Mouse (Mus musculus): ENCODE measurements around the gene Atrnl1.

Atrnl1 gene

DNA sequence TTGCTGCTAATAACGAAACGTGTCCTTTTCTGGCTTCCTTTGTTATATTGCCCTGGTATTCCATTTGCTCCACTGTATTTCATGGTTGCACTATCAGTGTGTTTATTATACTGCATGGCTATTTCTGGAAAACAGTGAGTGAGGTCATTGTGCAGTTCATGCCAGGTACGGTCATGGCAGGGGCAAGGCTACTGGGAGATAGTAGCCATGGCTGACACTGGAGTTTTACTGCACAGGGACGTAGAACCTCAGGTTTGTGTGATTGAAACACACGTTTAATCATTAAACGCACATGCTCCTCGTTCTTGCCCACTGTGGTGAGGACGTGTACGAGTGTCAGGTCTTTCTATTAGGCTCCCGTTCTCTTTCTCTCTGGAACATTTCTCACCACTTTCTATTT lies 314.8 kb downstream of the Atrnl1 start:
- no peak for DNase-seq (ENCODE audit: low read depth)

DNA sequence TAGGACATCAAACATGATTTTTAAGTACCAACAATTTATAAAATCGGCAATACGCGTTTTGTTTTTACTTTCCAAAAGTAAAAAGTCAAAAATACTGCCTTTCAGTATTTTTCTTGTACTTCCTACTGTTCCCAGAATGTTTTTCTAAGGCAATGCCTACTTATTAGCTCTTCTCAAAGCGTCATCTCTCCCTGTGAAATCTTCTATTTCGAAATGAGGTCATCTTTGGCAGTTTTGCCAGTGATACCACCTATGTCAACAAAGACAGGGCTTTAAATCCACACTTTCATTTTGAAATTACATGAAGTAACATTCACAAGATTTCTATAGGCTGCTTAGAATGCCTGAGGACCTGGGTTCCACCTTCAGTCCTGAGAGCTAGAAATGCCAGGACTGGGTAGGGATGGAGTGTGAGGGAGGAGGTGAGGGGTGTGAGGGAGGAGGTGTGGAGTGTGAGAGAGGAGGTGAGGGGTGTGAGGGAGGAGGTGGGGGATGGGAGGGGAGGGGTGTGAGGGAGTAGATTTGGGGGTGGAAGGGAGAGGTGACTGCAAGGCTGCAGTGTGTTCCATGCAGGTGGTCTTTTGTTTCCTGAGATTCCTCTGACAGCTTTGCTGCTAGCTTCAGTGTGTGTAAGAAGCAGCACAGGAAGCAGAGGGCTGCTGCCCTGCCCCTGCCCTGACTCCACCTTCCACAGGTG lies 315.5 kb downstream of the Atrnl1 start:
- no peak for DNase-seq (ENCODE audit: low read depth)

DNA sequence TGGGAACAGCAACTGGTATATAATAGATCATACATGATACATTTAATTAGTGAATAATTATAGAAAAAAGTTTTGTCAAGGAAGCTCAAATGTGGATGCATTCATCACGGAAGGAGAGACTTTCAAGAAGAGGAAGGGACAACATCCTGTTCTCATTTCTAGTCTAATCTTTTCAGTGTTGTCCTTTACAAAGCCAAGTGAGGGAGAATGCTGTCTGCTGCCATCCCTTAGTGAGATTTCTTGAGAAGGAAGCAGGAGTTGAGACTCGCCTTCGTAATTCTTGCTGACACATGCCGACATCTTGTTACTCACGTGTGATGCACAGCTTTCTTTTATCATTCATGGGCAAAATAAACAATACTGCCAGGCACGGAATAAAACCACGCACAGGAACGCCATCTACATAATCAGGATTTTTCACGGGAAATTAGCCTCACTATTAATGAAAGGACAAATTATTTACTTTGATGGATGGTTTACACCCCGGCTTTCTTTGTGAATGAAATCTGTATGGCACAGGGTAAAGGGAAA lies 316.2 kb downstream of the Atrnl1 start:
- DNase-seq (ENCODE audit: low read depth): no peak

DNA sequence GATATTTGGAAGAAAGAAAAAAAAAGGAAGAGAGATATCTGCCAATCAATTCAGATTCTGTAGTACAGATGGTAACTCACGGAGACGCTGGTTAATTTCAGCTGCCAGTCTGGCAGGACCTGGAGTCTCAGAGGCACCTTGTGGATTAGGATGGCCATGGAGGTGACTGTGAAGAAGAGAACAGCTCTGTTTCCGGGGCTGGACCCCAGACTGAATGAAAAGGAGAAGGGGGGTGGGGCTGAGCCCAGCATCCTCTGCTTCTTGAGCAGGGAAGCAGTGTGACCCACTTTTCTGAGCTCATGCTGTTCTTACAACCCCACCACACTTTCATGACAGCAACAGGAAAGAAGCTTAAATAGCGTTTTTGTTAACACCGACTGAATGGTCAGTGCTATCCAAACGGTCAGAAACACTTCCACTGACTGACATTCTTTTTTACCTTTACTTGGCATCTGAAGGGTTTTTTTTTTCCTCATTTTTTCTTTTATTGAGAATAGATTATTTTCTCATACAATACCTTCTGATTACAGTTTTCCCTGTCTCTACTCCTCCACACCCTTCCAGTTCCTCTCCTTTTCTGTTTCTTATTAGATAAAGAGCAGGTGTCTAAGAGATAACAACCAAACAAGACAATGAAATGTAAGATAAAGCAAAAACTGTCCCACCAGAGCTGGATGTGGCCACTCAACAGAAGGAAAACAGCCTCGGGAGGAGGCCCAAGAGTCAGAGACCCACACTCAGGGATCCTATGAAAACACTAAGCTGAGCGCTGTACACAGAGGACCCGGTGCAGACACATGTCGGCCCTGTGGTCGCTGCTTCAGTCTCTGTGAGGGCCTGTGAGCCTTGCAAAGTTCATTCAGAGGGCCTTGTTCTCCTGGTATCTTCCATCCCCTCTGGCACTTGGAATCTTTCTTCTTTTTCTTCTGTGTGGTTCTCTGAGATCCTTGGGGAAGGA lies 317.0 kb downstream of the Atrnl1 start:
- DNase-seq (ENCODE audit: low read depth): no peak

DNA sequence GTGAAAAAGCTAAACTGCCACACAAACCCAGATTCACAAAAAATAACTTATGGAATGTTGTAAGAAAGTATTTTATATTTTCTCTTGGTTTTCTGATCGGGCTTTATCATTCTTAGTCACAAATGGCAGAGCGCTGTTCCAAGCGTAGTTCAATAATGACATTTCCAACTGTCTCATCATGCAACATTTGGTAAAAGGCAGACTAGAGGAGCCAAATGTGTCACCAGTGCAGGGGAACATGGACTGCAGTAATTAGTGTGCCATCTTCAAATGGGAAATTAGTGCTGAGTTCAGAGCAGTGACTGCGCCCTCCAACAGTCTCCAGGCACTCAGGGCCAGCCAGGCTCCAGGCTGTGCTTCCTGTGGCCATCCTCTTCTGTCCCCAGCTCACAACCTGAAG lies 320.8 kb downstream of the Atrnl1 start:
- DNase-seq (ENCODE audit: low read depth): no peak

DNA sequence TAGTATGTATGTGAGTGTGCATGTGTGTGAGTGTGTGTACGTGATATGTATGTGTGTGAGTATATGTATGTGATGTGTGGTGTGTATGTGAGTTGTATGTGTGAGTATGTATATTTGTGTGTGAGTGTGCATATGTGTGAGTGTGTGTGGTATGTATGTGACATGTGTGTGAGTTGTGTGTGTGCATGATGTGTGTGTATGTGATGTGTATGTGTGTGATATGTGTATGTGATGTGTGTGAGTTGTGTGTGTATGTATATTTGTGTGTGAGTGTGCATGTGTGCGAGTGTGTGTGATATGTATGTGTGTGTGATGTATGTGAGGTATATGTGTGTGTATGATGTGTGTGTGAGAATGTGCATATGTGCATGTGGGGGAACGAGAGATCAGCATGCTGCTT lies 326.0 kb downstream of the Atrnl1 start:
- DNase-seq (ENCODE audit: low read depth): no peak

DNA sequence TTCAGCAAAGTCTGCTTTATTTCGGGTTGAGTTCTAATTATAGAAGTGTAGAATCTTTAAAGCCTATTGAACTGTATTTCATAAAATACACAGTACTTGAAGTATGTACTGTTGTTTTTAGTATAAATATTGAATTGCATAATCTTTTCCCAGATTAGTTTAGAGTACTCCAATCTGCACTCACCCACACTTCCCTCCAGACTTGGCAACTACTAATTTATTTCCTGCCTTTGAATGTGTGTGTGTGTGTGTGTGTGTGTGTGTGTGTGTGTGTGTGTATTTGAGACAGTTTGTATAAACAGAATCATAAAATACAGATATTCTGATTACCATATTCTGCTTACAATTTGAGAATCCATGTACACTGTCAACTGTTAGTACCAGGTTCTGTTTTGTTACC lies 328.3 kb downstream of the Atrnl1 start:
- no peak for DNase-seq (ENCODE audit: low read depth)

DNA sequence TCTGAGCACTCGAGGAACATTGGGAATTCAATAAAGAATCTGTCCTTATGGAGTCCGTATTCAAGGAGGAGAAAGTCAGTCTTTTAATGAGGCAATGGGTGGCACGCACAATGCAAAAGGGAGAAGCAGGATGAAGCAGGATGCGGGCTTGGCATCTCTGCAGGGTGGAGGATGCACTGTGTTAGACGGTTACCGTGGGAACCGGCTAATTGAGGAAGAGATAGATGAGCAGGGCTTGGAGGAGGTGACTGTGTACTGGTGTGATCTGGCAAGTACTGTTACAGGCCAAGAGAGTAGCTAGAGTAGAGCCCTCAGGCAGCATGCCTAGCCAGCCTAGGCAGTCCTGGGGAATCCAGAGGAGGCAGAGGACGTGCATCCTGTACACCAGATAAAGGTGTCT lies 330.7 kb downstream of the Atrnl1 start:
- DNase-seq (ENCODE audit: low read depth): no peak

DNA sequence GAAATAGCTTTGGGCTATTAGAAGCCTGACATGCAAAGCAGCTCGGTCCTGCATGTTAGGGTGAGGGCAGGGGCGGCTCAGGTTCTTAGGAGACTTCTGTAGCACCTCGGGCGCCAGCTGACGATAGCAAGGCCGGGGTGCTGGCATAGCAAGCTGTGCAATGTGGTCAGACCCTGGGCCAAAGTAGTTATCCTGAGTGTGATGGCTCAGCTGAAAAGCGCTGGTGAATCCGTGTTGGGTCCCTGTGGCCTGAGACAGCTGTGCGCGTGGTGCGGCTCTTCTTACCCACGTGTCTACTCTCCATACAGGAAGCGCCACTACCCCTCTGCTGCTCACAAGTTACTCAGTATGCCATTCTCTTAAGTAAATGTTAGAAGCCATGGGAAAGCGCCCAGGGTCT lies 331.4 kb downstream of the Atrnl1 start:
- no peak for DNase-seq (ENCODE audit: low read depth)

DNA sequence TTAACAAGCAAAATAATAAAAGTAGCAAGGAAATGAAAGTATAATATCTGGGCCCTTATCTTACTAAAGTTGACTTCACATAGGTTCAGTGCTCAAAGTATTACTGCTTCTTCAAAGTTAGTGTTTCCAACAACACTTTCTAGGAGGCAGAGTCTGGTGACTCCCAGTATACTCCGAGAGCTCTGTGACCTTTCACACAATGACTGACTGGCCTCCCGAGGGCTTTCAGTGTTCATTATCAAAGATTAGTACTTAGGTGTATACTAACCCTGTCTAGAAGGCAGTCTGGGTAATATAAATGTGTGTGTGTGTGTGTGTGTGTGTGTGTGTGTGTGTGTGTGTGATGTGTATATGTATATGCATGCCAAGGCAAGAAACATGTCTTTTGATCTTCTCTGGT lies 332.5 kb downstream of the Atrnl1 start:
- no peak for DNase-seq (ENCODE audit: low read depth)

DNA sequence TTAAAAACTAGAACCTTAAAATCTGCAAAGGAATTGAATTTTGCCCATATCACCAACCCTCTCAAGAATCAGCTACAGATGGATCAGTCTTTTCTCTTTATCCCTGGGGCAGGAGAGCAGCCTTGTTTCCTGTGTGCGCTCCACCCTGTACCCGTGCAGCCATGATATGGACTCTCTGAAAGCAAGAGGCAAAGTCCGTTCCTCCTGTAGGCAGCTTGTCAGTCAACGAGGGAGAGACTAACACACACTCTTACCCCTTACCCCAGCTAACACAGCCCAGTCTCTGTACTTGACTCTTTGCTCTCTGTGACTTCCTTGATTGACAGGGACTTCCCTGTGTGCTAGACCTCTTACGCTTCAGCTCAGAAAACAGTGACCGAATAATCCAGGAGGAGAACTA lies 333.8 kb downstream of the Atrnl1 start:
- DNase-seq (ENCODE audit: low read depth): no peak

DNA sequence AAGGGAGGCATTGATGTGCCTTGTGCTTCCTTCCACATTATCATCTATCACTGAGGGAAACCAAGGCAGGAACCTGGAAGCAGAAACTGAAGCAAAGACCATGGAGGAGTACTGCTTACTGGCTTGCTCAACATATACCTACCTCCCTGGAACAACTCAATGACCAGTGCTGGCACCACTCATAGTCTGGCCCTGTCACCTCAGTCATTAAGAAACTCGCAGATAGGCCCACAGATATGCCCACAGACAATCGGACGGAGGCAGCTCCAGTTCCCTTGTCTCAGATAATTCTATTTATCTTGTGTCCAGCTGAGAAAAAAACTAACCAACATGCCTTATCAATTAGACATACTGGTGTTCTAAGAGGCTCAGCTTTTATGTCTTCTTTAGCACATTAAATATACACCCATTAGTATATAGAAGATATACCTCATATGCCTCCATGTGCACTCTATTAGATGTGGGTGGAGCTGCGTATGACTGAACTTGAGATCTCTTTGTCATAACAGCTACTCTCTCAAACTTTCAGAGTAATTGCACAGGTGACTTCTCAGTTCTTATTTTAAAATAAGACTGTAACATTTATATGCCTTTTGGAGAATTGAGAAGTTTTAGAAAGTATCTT lies 334.9 kb downstream of the Atrnl1 start:
- no peak for DNase-seq (ENCODE audit: low read depth)

DNA sequence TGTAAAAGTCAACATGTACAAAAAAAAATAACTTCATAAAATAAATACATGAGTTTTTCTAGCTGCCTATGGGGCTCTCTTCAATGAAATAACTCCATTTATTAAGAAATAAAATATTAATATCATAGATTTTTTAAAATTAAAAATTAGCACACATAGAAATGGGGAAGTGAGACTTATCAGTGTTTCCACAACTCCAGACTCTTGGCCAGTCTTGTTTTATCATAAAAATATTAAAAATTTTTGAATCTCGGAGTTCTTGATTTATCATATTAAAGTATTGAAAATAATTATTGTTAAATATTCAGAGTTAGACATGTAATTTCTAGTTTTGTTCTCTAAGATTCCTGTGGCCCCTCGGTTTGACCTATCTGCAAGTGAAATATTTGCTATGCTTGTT lies 337.7 kb downstream of the Atrnl1 start:
- DNase-seq (ENCODE audit: low read depth): no peak

DNA sequence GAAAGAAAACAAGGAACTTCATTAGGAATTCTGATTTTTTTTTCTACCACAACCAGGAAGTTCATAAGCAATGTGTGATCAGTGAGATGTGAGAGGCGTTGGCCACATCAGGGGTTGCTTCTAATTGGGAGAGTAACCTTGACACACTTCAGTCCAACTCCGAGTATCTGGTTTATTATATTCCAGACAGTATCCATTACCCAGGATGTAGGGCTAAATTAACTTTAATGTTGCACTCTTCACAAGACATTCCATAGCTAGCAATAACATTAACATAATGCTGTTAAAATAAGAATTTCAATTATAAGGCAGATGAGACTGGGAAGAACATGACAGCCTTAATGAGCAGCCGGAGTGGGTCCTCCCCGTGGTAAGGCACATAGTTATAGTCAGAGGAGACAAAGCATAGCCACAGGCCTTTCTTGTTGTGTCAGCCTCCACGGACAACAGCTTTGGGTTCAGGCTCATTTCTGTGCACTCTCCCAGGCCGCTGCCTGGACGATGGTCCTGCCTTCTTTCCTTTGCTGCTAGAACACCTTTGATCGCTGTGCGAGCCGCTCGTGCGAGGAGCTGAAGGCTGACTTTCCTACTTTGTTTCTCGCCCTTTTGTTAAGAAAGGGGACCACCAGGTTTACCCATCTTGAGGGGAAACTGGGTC lies 338.6 kb downstream of the Atrnl1 start:
- no peak for DNase-seq (ENCODE audit: low read depth)

DNA sequence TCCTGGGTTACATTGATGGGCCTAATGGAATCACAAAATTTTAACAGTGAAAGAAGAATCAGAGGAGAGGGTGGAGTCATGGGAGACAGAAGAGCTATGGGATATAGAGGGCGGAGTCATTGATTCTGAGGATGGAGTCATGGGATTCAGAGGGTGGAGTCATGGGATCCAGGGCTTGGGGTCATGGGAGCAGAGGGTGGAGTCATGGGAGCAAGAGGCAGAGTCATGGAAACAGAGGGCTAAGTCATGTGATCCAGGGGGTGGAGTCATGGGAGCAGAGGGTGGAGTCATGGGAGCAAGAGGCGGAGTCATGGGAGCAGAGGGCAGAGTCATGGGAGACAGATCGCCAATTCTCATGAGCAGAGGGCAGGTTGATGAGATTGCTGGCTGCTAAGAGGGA lies 343.3 kb downstream of the Atrnl1 start:
- no peak for DNase-seq (ENCODE audit: low read depth)

DNA sequence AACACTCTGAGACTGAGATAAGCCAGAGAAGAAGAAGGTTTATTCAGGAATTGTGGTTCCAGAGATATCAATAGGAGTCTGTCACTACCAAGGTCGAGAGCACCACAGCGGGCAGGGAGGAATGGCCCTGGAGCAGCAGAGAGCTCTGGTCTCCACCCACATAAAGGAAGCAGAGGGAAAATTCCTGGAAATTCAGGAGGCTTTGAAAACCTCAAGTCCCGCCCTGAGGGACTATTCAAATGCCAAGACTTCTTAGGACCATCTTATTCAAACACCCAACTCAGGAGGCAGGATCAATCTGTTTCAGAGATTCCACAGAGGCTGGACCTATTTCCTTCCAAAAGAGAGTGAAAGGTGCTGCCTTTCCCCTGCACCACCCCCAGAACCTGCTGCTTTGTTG lies 345.6 kb downstream of the Atrnl1 start:
- no peak for DNase-seq (ENCODE audit: low read depth)

DNA sequence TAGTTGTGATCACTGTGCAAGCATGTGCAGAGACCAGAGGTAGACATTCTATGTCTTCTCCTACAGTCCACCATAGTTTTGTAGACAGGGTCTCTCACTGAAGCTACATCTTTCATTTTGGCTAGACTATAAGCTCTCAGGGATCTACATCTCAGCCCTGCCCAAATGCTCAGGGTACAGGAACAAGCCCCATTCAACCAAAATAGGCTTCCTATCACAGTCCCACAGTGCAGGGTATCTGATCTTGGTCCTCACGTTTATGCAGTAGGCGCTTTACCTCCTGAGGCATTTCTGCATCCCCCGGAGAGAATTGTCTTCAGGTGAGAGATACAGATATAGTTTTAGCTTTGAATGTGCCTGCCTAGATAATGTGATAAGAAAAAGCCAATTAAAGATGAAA lies 346.5 kb downstream of the Atrnl1 start:
- DNase-seq (ENCODE audit: low read depth): no peak

DNA sequence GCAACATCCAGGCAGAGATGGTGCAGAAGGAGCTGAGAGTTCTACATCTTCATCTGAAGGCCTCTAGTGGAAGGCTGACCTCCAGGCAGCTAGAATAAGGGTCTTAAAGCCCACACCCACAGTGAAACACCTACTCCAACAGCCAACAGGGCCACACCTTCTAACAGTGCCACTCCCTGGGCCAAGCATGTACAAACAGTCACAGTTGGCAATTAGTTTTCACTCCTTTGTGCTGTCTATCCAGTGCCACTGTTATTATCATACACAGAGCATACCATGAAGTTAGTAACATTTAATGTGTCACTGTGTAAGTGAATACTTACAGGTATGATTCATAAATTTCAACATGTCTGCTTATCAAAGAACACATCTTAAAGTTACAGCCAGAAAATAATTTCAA lies 347.3 kb downstream of the Atrnl1 start:
- DNase-seq (ENCODE audit: low read depth): no peak

DNA sequence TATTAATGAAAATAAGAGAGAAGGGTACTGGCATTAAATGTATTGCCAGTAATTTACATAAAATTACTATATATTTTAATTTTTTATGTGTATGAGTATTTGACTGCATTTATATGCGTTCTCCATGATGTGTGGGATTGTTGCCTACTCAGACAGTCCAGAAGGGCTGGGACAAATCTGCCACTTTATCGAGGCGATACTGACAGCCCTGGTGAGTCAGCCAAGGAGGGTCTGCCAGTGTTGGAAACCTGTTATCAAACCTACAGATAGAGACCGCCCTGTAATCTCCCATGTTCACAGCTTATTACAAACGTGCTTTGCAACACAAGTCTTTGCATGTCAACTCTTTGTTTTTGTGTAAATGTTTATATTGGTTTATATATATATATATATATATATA lies 347.9 kb downstream of the Atrnl1 start:
- DNase-seq (ENCODE audit: low read depth): no peak

DNA sequence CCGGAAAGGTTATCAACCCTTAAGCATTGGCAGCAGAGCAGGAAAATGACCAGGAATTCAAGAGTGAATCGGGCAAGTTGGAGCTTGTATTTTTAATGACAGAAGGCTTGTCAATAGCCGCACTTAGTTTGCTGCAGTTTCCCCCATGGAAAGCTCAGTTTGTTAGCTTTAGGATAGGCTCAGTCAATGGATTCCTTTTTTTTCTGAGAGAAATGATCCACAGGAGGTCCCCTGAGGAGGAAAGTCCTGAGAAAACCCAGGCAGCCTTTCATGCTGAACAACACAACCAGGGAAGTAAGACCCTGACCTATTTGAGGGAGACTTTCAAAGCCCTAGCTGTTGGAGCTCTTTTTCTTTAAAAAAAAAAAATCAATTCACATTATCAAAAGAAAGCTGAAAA lies 350.5 kb downstream of the Atrnl1 start:
- DNase-seq (ENCODE audit: low read depth): no peak

DNA sequence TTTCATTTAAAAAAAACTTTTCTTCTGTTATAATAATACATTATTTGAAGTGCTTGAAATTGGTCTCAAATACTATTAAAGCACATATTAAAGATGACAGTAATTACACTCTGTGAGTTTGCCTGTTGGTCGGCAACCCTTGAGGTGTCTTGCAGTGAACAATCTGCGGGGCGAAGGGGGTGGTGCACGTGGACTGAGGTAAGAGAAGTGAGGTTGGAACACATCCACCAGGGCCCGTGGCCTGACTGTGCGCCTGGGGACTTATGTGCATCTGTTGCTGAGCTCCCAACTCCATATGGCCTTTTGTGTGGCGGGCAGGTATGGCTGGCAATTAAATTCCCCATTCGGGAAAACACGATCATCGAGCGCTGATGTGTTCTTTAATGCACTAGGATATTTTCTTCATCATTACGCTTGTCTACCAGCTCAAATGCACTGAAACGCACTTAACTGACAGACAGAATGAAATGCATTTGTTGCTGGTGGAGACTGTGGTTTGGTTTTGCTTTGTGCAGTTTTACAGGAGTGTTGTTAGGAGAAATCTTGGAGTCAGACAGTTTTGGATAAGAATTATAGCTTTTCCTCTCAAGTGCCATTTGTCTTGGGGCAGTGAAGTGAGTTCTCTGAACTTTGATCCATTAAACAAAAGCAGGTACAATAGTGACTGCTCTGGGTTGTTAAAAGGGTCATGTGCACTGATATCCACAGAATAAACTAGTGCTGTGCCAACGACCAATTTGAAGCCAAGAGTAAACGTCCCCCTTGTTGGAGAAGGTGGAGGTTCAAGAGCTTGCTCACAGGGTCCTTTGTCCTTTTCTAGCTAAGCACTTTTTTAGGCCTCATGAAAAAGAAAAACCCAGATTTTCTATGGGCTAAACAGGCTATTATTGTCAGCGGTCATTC lies 351.2 kb downstream of the Atrnl1 start:
- no peak for DNase-seq (ENCODE audit: low read depth)

Data from fibroblast of lung, adult 2 months (primary cell).